Mouse (Mus musculus) midbrain, postnatal 0 days (tissue): ENCODE measurements at regions not wholly inside any gene's neighbourhood (a gene's known extent, or its start where the extent isn't known, plus 50 kb on each side); places are given as distances from the start of the nearest gene placed in this dataset.

Experiments
- ATAC-seq: fragments of 200-750 bp; cut with Nextera tagmentation; 2 replicates; pipeline ENCODE4 v1.8.0; 2017; ENCODE audit warnings: moderate number of reproducible peaks, mild to moderate bottlenecking, moderate TSS enrichment, moderate library complexity; ENCODE audit not compliant: low FRiP score
- DNase-seq: peaks from one replicate; pipeline ENCODE4 v3.0.0-alpha.2; 2015; ENCODE audit warnings: low spot score
- H3K27ac ChIP-seq: fragments of 300-500 bp; sonication (generic); 2 replicates; pipeline ENCODE4 v1.5.1; 2014; ENCODE audit warnings: low read depth, mild to moderate bottlenecking, low read length, mixed read lengths
- H3K27me3 ChIP-seq: fragments of 300-500 bp; sonication (generic); 2 replicates; pipeline ENCODE4 v1.6.1; 2014; ENCODE audit warnings: low read length, control low read depth, mixed read lengths; ENCODE audit not compliant: insufficient read depth
- H3K36me3 ChIP-seq: fragments of 300-500 bp; sonication (generic); 2 replicates; pipeline ENCODE4 v1.6.1; 2014; ENCODE audit warnings: low read length, control low read depth, mixed read lengths; ENCODE audit not compliant: insufficient read depth
- H3K4me1 ChIP-seq: fragments of 300-500 bp; sonication (generic); 2 replicates; pipeline ENCODE4 v1.6.1; 2014; ENCODE audit warnings: mild to moderate bottlenecking, control low read depth, antibody characterized with exemption, low read length, mixed read lengths; ENCODE audit not compliant: insufficient read depth
- H3K4me2 ChIP-seq: fragments of 300-500 bp; sonication (generic); 2 replicates; pipeline ENCODE4 v1.6.1; 2014; ENCODE audit warnings: low read depth, mild to moderate bottlenecking, low read length, mixed read lengths; ENCODE audit not compliant: poor library complexity, severe bottlenecking
- H3K4me3 ChIP-seq: fragments of 300-500 bp; sonication (generic); 2 replicates; pipeline ENCODE4 v1.5.1; 2014; ENCODE audit warnings: low read depth, mild to moderate bottlenecking, low read length, moderate library complexity
- H3K9ac ChIP-seq: fragments of 300-500 bp; sonication (generic); replicated peaks from 2 replicates; pipeline ENCODE4 v1.6.1; 2014; ENCODE audit warnings: mild to moderate bottlenecking, low read length, moderate library complexity, mixed read lengths; ENCODE audit not compliant: poor library complexity, severe bottlenecking
- H3K9me3 ChIP-seq: fragments of 300-500 bp; sonication (generic); 2 replicates; pipeline ENCODE4 v1.6.1; 2016; ENCODE audit warnings: low read length, control low read depth
- CTCF ChIP-seq: IDR thresholded peaks from 2 replicates; pipeline ENCODE4 v1.5.1; 2016; ENCODE audit warnings: antibody characterized with exemption, mild to moderate bottlenecking
- WGBS: fragments of 180-500 bp; shearing (Covaris S2); extraction: QIAGEN DNeasy Blood & Tissue Kit; methylation state at CpG from one replicate; pipeline ENCODE4 v1.1.7; 2014; 5-methylcytosine and 5-hydroxymethylcytosine counted together

GRCm38 (mm10) chr4:30922944-30923343, 1041.0 kb upstream of the Map3k7 start:
- ATAC-seq (no peak), DNase-seq (no peak)
- no peak overlapping the region for H3K4me2 ChIP-seq
- H3K27me3 ChIP-seq: no peaks in the 10 kb centered on the region
- TF ChIP-seq CTCF: no peak
- H3K9me3 ChIP-seq: no peaks in the 10 kb centered on the region
- no peak overlapping the region for H3K4me3 ChIP-seq
- H3K27ac ChIP-seq: no peak overlapping the region
- WGBS: 88% methylated on average over 4 of the region's 4 CpGs
- no peaks in the 10 kb centered on the region for H3K36me3 ChIP-seq
- H3K4me1 ChIP-seq: no peaks in the 10 kb centered on the region
- H3K9ac ChIP-seq: no peak overlapping the region

- Histone ChIP-seq H3K4me3 (no peak overlapping the region), H3K9ac (no peak overlapping the region), H3K36me3 (no peaks in the 10 kb centered on the region), H3K4me1 (no peaks in the 10 kb centered on the region), H3K9me3 (no peaks in the 10 kb centered on the region), H3K27me3 (no peaks in the 10 kb centered on the region), H3K4me2 (no peak overlapping the region), H3K27ac (no peak overlapping the region)
- WGBS: 65% methylated on average over 3 of the region's 3 CpGs
- ATAC-seq: no peak
- DNase-seq: no peak
- TF ChIP-seq CTCF: no peak
Measured at GRCm38 (mm10) chr4:30932358-30932757, 1031.5 kb upstream of the Map3k7 start.

- Histone ChIP-seq H3K36me3 (no peaks in the 10 kb centered on the region), H3K9me3 (no peaks in the 10 kb centered on the region), H3K4me1 (no peaks in the 10 kb centered on the region), H3K9ac (no peak overlapping the region), H3K4me3 (no peak overlapping the region), H3K27me3 (no peaks in the 10 kb centered on the region), H3K27ac (no peak overlapping the region), H3K4me2 (no peak overlapping the region)
- 67% methylated on average over 5 of the region's 5 CpGs for WGBS
- no peak for DNase-seq
- no peak for TF ChIP-seq CTCF
- ATAC-seq: no peak
Measured at GRCm38 (mm10) chr4:30933030-30933987, 1030.6 kb upstream of the Map3k7 start.

- DNase-seq (no peak), ATAC-seq (no peak)
- Histone ChIP-seq H3K4me1 (no peaks in the 10 kb centered on the region), H3K9me3 (no peaks in the 10 kb centered on the region), H3K36me3 (no peaks in the 10 kb centered on the region), H3K27me3 (no peaks in the 10 kb centered on the region), H3K9ac (no peak overlapping the region), H3K4me2 (no peak overlapping the region), H3K4me3 (no peak overlapping the region), H3K27ac (no peak overlapping the region)
- TF ChIP-seq CTCF: no peak
- 42% methylated on average over 4 of the region's 4 CpGs for WGBS
Measured at GRCm38 (mm10) chr4:30983611-30984010, 980.3 kb upstream of the Map3k7 start.

- Histone ChIP-seq H3K4me2 (no peak overlapping the region), H3K36me3 (no peaks in the 10 kb centered on the region), H3K4me1 (no peaks in the 10 kb centered on the region), H3K27me3 (no peaks in the 10 kb centered on the region), H3K9me3 (no peaks in the 10 kb centered on the region), H3K4me3 (no peak overlapping the region), H3K9ac (no peak overlapping the region), H3K27ac (no peak overlapping the region)
- no peak for TF ChIP-seq CTCF
- ATAC-seq (no peak), DNase-seq (no peak)
Measured at GRCm38 (mm10) chr4:31012006-31012405, 951.9 kb upstream of the Map3k7 start.

GRCm38 (mm10) chr4:31052077-31052677, 911.7 kb upstream of the Map3k7 start:
- no peak overlapping the region for H3K27ac ChIP-seq
- H3K4me3 ChIP-seq: no peak overlapping the region
- no peak overlapping the region for H3K9ac ChIP-seq
- no peak for TF ChIP-seq CTCF
- H3K27me3 ChIP-seq: no peaks in the 10 kb centered on the region
- ATAC-seq: no peak
- no peaks in the 10 kb centered on the region for H3K4me1 ChIP-seq
- no peak overlapping the region for H3K4me2 ChIP-seq
- H3K36me3 ChIP-seq: no peaks in the 10 kb centered on the region
- 35% methylated on average over 6 of the region's 6 CpGs for WGBS
- no peaks in the 10 kb centered on the region for H3K9me3 ChIP-seq
- DNase-seq: peak; percentile 80
